Mouse (Mus musculus): ENCODE measurements at regions not wholly inside any gene's neighbourhood (a gene's known extent, or its start where the extent isn't known, plus 50 kb on each side); places are given as distances from the start of the nearest gene placed in this dataset.

GRCm38 (mm10) chr10:125467503-125467902 is 78.2 kb upstream of the Slc16a7 start:
- Histone ChIP-seq H3K4me2 (ENCODE audit: low read length) (no peak overlapping the region), H3K9ac (ENCODE audit: low read length) (no peak overlapping the region), H3K27me3 (ENCODE audit: control insufficient read depth, insufficient read depth, low read length) (no peaks in the 10 kb centered on the region), H3K36me3 (ENCODE audit: control insufficient read depth, insufficient read depth, low read length) (no peaks in the 10 kb centered on the region), H3K9me3 (ENCODE audit: control insufficient read depth, low read length) (no peaks in the 10 kb centered on the region), H3K4me1 (ENCODE audit: control insufficient read depth in 2 of 2, insufficient read depth in 2 of 2, low read length in 2 of 2) (no peaks in the 10 kb centered on the region), H3K4me3 (ENCODE audit: control insufficient read depth in 1 of 2, insufficient read depth in 1 of 2, low read depth in 1 of 2, low read length in 2 of 2) (no peak overlapping the region), H3K27ac (replicated peaks in 1 of 2; ENCODE audit: control insufficient read depth in 1 of 2, insufficient read depth in 1 of 2, low read depth in 2 of 2, low read length in 2 of 2) (no peak overlapping the region)
- 85% methylated on average over 5 of the region's 5 CpGs for WGBS
- ATAC-seq (ENCODE audit: insufficient number of reproducible peaks, insufficient read depth, low FRiP score, low read depth) = no peak

DNA sequence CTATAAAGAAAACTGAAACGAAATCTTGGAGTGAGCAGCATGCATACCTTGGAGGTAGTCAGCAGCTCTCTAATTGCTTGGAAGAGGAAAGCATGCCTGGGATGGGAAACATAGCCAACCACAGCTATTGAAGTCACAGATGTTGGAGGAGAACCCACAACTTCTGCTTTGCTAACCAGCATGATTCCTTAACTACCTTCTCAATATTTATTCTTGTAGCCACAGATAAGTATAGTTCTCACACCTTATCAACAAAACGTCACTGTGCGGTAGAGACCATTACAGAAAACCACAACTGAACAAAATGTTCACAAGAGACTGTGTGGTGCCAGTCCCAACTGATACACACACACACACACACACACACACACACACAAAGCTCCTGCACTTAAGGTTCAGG is 99.1 kb upstream of the Slc16a7 start:
- Histone ChIP-seq H3K4me2 (ENCODE audit: low read length) (no peak overlapping the region), H3K27me3 (ENCODE audit: control insufficient read depth, insufficient read depth, low read length) (no peaks in the 10 kb centered on the region), H3K9ac (ENCODE audit: low read length) (no peak overlapping the region), H3K27ac (replicated peaks in 1 of 2; ENCODE audit: control insufficient read depth in 1 of 2, insufficient read depth in 1 of 2, low read depth in 2 of 2, low read length in 2 of 2) (no peak overlapping the region), H3K4me3 (ENCODE audit: control insufficient read depth in 1 of 2, insufficient read depth in 1 of 2, low read depth in 1 of 2, low read length in 2 of 2) (no peak overlapping the region), H3K36me3 (ENCODE audit: control insufficient read depth, insufficient read depth, low read length) (no peaks in the 10 kb centered on the region), H3K4me1 (ENCODE audit: control insufficient read depth in 2 of 2, insufficient read depth in 2 of 2, low read length in 2 of 2) (no peaks in the 10 kb centered on the region), H3K9me3 (ENCODE audit: control insufficient read depth, low read length) (no peaks in the 10 kb centered on the region)
- WGBS = 58% methylated on average over 3 of the region's 3 CpGs
- ATAC-seq (ENCODE audit: insufficient number of reproducible peaks, insufficient read depth, low FRiP score, low read depth) = no peak

GRCm38 (mm10) chr10:125490395-125490794 is 101.1 kb upstream of the Slc16a7 start:
- no peak for ATAC-seq (ENCODE audit: insufficient number of reproducible peaks, insufficient read depth, low FRiP score, low read depth)
- H3K27ac ChIP-seq (replicated peaks in 1 of 2; ENCODE audit: control insufficient read depth in 1 of 2, insufficient read depth in 1 of 2, low read depth in 2 of 2, low read length in 2 of 2) = no peak overlapping the region
- whole genome bisulfite sequencing = 62% methylated on average over 4 of the region's 4 CpGs

DNA sequence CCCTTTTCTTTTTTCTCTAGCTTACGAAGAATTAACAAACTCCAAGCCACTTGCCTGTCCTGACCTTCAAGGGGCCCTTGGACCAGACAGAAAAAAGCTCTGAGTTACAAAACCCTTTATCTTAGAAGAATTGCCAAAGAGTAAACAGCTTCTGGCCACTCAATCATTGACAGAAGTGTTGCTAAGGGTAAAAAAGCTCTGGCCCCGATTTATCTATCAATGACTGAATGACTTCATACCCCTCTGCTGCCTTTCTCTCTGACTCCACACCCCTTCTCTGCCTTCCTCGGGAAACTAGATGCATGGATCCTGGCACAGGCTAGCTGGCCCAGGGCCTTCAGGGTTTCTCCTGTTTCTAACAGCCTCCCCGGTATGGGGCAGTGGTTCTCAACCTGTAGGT is 105.2 kb upstream of the Slc16a7 start:
- WGBS = 63% methylated on average over 4 of the region's 4 CpGs

More at GRCm38 (mm10) chr10:125490395-125490794, 101.1 kb upstream of the Slc16a7 start:
- Histone ChIP-seq H3K27me3 (ENCODE audit: control insufficient read depth, insufficient read depth, low read length) (no peaks in the 10 kb centered on the region), H3K4me2 (ENCODE audit: low read length) (no peak overlapping the region), H3K4me1 (ENCODE audit: control insufficient read depth in 2 of 2, insufficient read depth in 2 of 2, low read length in 2 of 2) (no peaks in the 10 kb centered on the region), H3K36me3 (ENCODE audit: control insufficient read depth, insufficient read depth, low read length) (no peaks in the 10 kb centered on the region), H3K9me3 (ENCODE audit: control insufficient read depth, low read length) (no peaks in the 10 kb centered on the region), H3K4me3 (ENCODE audit: control insufficient read depth in 1 of 2, insufficient read depth in 1 of 2, low read depth in 1 of 2, low read length in 2 of 2) (no peak overlapping the region), H3K9ac (ENCODE audit: low read length) (no peak overlapping the region)

DNA sequence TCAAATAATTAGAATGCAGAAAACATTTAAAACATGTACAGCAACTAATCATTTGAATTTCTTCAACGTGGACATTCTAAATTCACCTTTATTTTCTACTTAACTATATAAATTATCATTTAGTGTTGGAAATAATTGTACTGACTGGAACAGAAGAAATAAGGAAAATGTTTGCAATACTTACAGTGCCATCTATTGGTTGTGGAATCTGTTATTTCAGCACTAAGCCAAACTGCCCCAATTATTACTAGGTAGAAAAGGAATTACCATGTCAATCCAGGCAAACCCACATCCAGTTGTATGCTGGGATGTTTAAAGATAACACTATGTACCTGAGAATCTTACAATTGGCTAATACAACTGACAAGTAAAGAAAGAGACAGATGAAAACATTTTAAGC is 109.1 kb upstream of the Slc16a7 start:
- H3K4me1 ChIP-seq (ENCODE audit: control insufficient read depth in 2 of 2, insufficient read depth in 2 of 2, low read length in 2 of 2) = no peaks in the 10 kb centered on the region
- no peak overlapping the region for H3K9ac ChIP-seq (ENCODE audit: low read length)
- H3K27ac ChIP-seq (replicated peaks in 1 of 2; ENCODE audit: control insufficient read depth in 1 of 2, insufficient read depth in 1 of 2, low read depth in 2 of 2, low read length in 2 of 2) = no peak overlapping the region
- no peak for ATAC-seq (ENCODE audit: insufficient number of reproducible peaks, insufficient read depth, low FRiP score, low read depth)
- 21% methylated on average over 1 of the region's 1 CpGs for WGBS
- H3K9me3 ChIP-seq (ENCODE audit: control insufficient read depth, low read length) = no peaks in the 10 kb centered on the region
- no peak overlapping the region for H3K4me2 ChIP-seq (ENCODE audit: low read length)
- no peaks in the 10 kb centered on the region for H3K36me3 ChIP-seq (ENCODE audit: control insufficient read depth, insufficient read depth, low read length)
- H3K4me3 ChIP-seq (ENCODE audit: control insufficient read depth in 1 of 2, insufficient read depth in 1 of 2, low read depth in 1 of 2, low read length in 2 of 2) = no peak overlapping the region
- no peaks in the 10 kb centered on the region for H3K27me3 ChIP-seq (ENCODE audit: control insufficient read depth, insufficient read depth, low read length)

More for the DNA sequence above, 105.2 kb upstream of the Slc16a7 start:
- H3K4me2 ChIP-seq (ENCODE audit: low read length) = no peak overlapping the region
- no peak for ATAC-seq (ENCODE audit: insufficient number of reproducible peaks, insufficient read depth, low FRiP score, low read depth)
- no peaks in the 10 kb centered on the region for H3K36me3 ChIP-seq (ENCODE audit: control insufficient read depth, insufficient read depth, low read length)
- no peaks in the 10 kb centered on the region for H3K4me1 ChIP-seq (ENCODE audit: control insufficient read depth in 2 of 2, insufficient read depth in 2 of 2, low read length in 2 of 2)
- no peaks in the 10 kb centered on the region for H3K27me3 ChIP-seq (ENCODE audit: control insufficient read depth, insufficient read depth, low read length)
- no peaks in the 10 kb centered on the region for H3K9me3 ChIP-seq (ENCODE audit: control insufficient read depth, low read length)
- no peak overlapping the region for H3K27ac ChIP-seq (replicated peaks in 1 of 2; ENCODE audit: control insufficient read depth in 1 of 2, insufficient read depth in 1 of 2, low read depth in 2 of 2, low read length in 2 of 2)
- H3K9ac ChIP-seq (ENCODE audit: low read length) = no peak overlapping the region
- H3K4me3 ChIP-seq (ENCODE audit: control insufficient read depth in 1 of 2, insufficient read depth in 1 of 2, low read depth in 1 of 2, low read length in 2 of 2) = no peak overlapping the region

GRCm38 (mm10) chr10:125500338-125500737 is 111.1 kb upstream of the Slc16a7 start:
- Histone ChIP-seq H3K27me3 (ENCODE audit: control insufficient read depth, insufficient read depth, low read length) (no peaks in the 10 kb centered on the region), H3K4me2 (ENCODE audit: low read length) (no peak overlapping the region), H3K4me1 (ENCODE audit: control insufficient read depth in 2 of 2, insufficient read depth in 2 of 2, low read length in 2 of 2) (no peaks in the 10 kb centered on the region), H3K27ac (replicated peaks in 1 of 2; ENCODE audit: control insufficient read depth in 1 of 2, insufficient read depth in 1 of 2, low read depth in 2 of 2, low read length in 2 of 2) (no peak overlapping the region), H3K4me3 (ENCODE audit: control insufficient read depth in 1 of 2, insufficient read depth in 1 of 2, low read depth in 1 of 2, low read length in 2 of 2) (no peak overlapping the region), H3K9ac (ENCODE audit: low read length) (no peak overlapping the region), H3K36me3 (ENCODE audit: control insufficient read depth, insufficient read depth, low read length) (no peaks in the 10 kb centered on the region), H3K9me3 (ENCODE audit: control insufficient read depth, low read length) (no peaks in the 10 kb centered on the region)
- WGBS = 88% methylated on average over 4 of the region's 4 CpGs
- ATAC-seq (ENCODE audit: insufficient number of reproducible peaks, insufficient read depth, low FRiP score, low read depth) = no peak

DNA sequence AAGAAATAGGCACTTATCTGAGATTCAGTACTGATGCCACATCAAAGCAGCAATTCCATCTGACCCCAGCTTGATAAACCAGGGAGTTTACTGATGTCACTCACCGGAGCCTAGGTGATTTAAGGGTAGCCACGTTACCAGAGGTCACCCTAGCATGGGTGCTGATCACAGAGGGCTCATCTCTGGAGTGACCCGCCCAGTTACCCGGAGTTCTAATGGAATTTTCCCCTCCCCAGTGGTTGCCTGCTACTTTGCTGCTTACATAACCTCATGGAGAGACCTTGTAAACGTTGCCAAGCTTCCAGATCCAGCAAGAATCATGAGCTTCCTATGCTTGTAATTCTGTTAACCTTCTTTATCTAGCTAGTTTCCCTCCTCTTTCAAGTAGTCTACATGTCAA is 125.8 kb upstream of the Slc16a7 start:
- H3K27me3 ChIP-seq (ENCODE audit: control insufficient read depth, insufficient read depth, low read length) = no peaks in the 10 kb centered on the region
- ATAC-seq (ENCODE audit: insufficient number of reproducible peaks, insufficient read depth, low FRiP score, low read depth) = no peak
- H3K4me2 ChIP-seq (ENCODE audit: low read length) = no peak overlapping the region
- no peak overlapping the region for H3K9ac ChIP-seq (ENCODE audit: low read length)
- WGBS = 51% methylated on average over 5 of the region's 5 CpGs
- no peaks in the 10 kb centered on the region for H3K4me1 ChIP-seq (ENCODE audit: control insufficient read depth in 2 of 2, insufficient read depth in 2 of 2, low read length in 2 of 2)
- no peak overlapping the region for H3K27ac ChIP-seq (replicated peaks in 1 of 2; ENCODE audit: control insufficient read depth in 1 of 2, insufficient read depth in 1 of 2, low read depth in 2 of 2, low read length in 2 of 2)
- no peaks in the 10 kb centered on the region for H3K36me3 ChIP-seq (ENCODE audit: control insufficient read depth, insufficient read depth, low read length)
- no peaks in the 10 kb centered on the region for H3K9me3 ChIP-seq (ENCODE audit: control insufficient read depth, low read length)
- H3K4me3 ChIP-seq (ENCODE audit: control insufficient read depth in 1 of 2, insufficient read depth in 1 of 2, low read depth in 1 of 2, low read length in 2 of 2) = no peak overlapping the region

DNA sequence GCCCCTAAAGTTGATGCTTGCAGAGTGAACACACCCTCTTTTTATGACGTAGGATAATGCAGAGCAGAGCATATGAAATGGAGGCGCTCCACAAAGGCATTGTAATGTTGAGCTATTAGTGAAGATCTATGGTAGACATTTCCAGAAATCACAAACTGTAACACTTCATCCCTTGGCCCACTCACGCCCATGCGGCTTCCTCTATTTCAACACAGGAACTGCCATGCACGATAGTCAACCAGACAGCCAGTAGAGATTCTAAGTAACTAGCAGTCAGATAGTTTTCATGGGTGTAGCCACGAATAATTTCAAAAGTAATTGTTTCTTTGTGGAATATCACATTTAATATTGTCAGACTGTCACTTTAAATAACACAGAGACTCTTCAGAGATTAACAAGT is 141.6 kb upstream of the Slc16a7 start:
- H3K4me3 ChIP-seq (ENCODE audit: control insufficient read depth in 1 of 2, insufficient read depth in 1 of 2, low read depth in 1 of 2, low read length in 2 of 2) = no peak overlapping the region
- no peak for ATAC-seq (ENCODE audit: insufficient number of reproducible peaks, insufficient read depth, low FRiP score, low read depth)
- no peaks in the 10 kb centered on the region for H3K4me1 ChIP-seq (ENCODE audit: control insufficient read depth in 2 of 2, insufficient read depth in 2 of 2, low read length in 2 of 2)
- no peaks in the 10 kb centered on the region for H3K36me3 ChIP-seq (ENCODE audit: control insufficient read depth, insufficient read depth, low read length)
- H3K27me3 ChIP-seq (ENCODE audit: control insufficient read depth, insufficient read depth, low read length) = no peaks in the 10 kb centered on the region
- WGBS = 81% methylated on average over 6 of the region's 6 CpGs
- H3K27ac ChIP-seq (replicated peaks in 1 of 2; ENCODE audit: control insufficient read depth in 1 of 2, insufficient read depth in 1 of 2, low read depth in 2 of 2, low read length in 2 of 2) = no peak overlapping the region
- H3K9me3 ChIP-seq (ENCODE audit: control insufficient read depth, low read length) = no peaks in the 10 kb centered on the region
- no peak overlapping the region for H3K4me2 ChIP-seq (ENCODE audit: low read length)
- no peak overlapping the region for H3K9ac ChIP-seq (ENCODE audit: low read length)

Measured in heart, embryonic 14.5 days (tissue).